Mouse (Mus musculus): Measurements from ENCODE around the gene Ccni. TPM values are rescaled to one million over a fixed set of nuclear protein-coding genes. Genes with fewer than 3 reads are reported as not detected.

Gene Ccni
- polyA plus RNA-seq, 1 experiment from 2014 or later: 147 TPM

DNA sequence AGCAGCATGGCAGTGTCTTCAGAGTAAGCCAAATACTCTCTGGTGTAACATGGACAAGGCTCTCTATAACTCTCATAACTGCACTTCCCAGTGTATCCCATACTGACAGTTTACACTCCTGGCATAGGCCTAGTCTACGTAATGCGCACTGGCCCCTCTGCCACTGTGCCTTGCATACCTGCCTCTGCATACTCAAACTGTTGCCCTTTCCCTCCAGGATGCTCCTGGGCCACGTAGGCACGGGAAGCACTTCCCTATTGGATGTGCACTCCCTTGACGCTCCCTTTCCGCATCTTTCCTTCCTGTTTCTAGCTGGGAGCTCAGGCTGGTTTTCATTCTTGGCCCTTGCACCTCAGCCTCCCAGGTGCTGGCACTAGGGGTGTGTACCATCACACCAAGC lies 21.7 kb downstream of the Ccni start:
- Histone ChIP-seq H3K9ac (ENCODE audit: low read length) (no peak overlapping the region), H3K27ac (replicated peaks; ENCODE audit: low read depth, low read length) (no peak overlapping the region), H3K36me3 (ENCODE audit: control insufficient read depth, insufficient read depth, low read length) (peaks cover 18% of the 10 kb centered on the region; the same call in 1 of the 2 replicates), H3K27me3 (ENCODE audit: control insufficient read depth, insufficient read depth, low read length) (no peaks in the 10 kb centered on the region), H3K4me2 (ENCODE audit: low read depth, severe bottlenecking) (no peak overlapping the region), H3K4me3 (ENCODE audit: low read depth, low read length) (no peak overlapping the region), H3K9me3 (ENCODE audit: control insufficient read depth, low read length) (no peaks in the 10 kb centered on the region), H3K4me1 (ENCODE audit: control insufficient read depth, insufficient read depth, low read length) (no peaks in the 10 kb centered on the region)
- ATAC-seq (ENCODE audit: insufficient number of reproducible peaks, low FRiP score, low TSS enrichment, low read depth): no peak
- 93% methylated on average over 6 of the region's 6 CpGs for WGBS
- no peak for DNase-seq (ENCODE audit: low spot score)

DNA sequence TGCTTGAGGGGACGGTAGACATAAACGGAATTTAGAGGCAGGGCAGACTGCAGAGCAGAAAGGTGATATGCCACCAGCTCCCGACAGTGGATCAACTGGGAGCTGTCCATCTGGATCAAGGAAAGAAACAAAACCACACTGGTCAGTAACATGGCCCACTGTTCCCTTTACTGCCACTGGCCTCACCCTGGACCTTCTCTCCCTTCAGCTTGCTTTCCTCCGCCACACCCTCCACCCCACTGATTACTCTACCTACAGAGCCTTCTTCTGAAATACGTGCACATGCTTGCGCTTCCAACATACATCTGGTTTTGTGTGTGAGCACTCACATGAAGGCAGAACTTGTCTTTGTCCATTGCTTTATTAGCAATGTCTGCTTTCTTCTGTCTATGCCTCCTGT lies 23.0 kb downstream of the Ccni start:
- no peak overlapping the region for H3K4me3 ChIP-seq (ENCODE audit: low read depth, low read length)
- H3K36me3 ChIP-seq (ENCODE audit: control insufficient read depth, insufficient read depth, low read length): peaks cover 14% of the 10 kb centered on the region; the same call in 1 of the 2 replicates

DNA sequence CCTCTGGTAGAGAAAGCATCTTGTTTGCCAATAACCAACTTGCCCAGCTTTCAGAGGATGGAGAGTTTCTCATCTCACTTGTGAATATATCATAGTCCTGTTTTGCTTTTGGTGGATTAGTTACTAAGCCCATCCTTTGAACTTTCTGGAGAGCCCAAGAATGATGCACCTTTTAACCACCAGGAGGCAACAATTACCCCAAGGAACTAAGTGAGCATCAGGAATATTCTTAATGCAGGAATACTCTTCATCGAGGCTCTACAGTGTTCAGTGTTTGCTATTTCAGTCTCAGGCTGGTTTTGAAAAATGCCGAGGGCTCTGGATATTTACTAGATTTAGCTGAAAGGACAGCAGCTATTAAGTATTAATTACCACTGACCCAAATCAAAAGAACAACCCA lies 26.0 kb downstream of the Ccni start:
- no peak overlapping the region for H3K27ac ChIP-seq (replicated peaks; ENCODE audit: low read depth, low read length)
- no peaks in the 10 kb centered on the region for H3K4me1 ChIP-seq (ENCODE audit: control insufficient read depth, insufficient read depth, low read length)
- WGBS: 87% methylated on average over 2 of the region's 2 CpGs
- no peaks in the 10 kb centered on the region for H3K9me3 ChIP-seq (ENCODE audit: control insufficient read depth, low read length)
- H3K9ac ChIP-seq (ENCODE audit: low read length): no peak overlapping the region
- no peak overlapping the region for H3K4me3 ChIP-seq (ENCODE audit: low read depth, low read length)
- no peak for ATAC-seq (ENCODE audit: insufficient number of reproducible peaks, low FRiP score, low TSS enrichment, low read depth)
- peaks cover 6% of the 10 kb centered on the region; the same call in 1 of the 2 replicates for H3K36me3 ChIP-seq (ENCODE audit: control insufficient read depth, insufficient read depth, low read length)
- no peak overlapping the region for H3K4me2 ChIP-seq (ENCODE audit: low read depth, severe bottlenecking)
- DNase-seq (ENCODE audit: low spot score): no peak
- H3K27me3 ChIP-seq (ENCODE audit: control insufficient read depth, insufficient read depth, low read length): no peaks in the 10 kb centered on the region

More for the DNA sequence above, 23.0 kb downstream of the Ccni start:
- Histone ChIP-seq H3K9me3 (ENCODE audit: control insufficient read depth, low read length) (no peaks in the 10 kb centered on the region), H3K27ac (replicated peaks; ENCODE audit: low read depth, low read length) (no peak overlapping the region), H3K27me3 (ENCODE audit: control insufficient read depth, insufficient read depth, low read length) (no peaks in the 10 kb centered on the region), H3K4me1 (ENCODE audit: control insufficient read depth, insufficient read depth, low read length) (no peaks in the 10 kb centered on the region), H3K9ac (ENCODE audit: low read length) (no peak overlapping the region), H3K4me2 (ENCODE audit: low read depth, severe bottlenecking) (no peak overlapping the region)
- WGBS: 88% methylated on average over 6 of the region's 6 CpGs
- DNase-seq (ENCODE audit: low spot score) (no peak), ATAC-seq (ENCODE audit: insufficient number of reproducible peaks, low FRiP score, low TSS enrichment, low read depth) (no peak)

DNA sequence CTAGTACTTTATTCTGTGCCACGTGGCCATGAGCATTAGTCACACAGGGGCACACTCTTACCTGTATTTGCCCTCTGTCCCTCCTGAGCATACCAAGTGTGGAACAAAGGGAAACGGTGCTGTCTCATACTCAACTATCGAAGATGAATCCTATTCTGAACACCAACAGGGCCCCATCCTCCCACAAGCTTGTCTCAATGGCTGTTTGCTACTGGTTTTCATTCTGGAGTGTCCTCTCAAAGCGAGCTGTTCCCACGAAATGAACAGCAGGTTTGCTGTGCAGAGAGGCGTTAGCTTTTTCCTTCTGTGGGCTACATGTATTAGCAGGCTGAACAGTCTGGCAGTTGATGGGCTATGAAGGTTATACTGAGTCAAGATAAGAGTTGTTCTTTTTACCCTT lies 27.7 kb downstream of the Ccni start:
- H3K9ac ChIP-seq (ENCODE audit: low read length): no peak overlapping the region
- H3K4me3 ChIP-seq (ENCODE audit: low read depth, low read length): no peak overlapping the region
- no peak overlapping the region for H3K27ac ChIP-seq (replicated peaks; ENCODE audit: low read depth, low read length)
- no peak for DNase-seq (ENCODE audit: low spot score)
- no peaks in the 10 kb centered on the region for H3K27me3 ChIP-seq (ENCODE audit: control insufficient read depth, insufficient read depth, low read length)
- no peaks in the 10 kb centered on the region for H3K9me3 ChIP-seq (ENCODE audit: control insufficient read depth, low read length)
- H3K4me2 ChIP-seq (ENCODE audit: low read depth, severe bottlenecking): no peak overlapping the region
- WGBS: 89% methylated on average over 6 of the region's 6 CpGs
- ATAC-seq (ENCODE audit: insufficient number of reproducible peaks, low FRiP score, low TSS enrichment, low read depth): no peak
- no peaks in the 10 kb centered on the region for H3K4me1 ChIP-seq (ENCODE audit: control insufficient read depth, insufficient read depth, low read length)
- peaks cover 5% of the 10 kb centered on the region for H3K36me3 ChIP-seq (ENCODE audit: control insufficient read depth, insufficient read depth, low read length)

DNA sequence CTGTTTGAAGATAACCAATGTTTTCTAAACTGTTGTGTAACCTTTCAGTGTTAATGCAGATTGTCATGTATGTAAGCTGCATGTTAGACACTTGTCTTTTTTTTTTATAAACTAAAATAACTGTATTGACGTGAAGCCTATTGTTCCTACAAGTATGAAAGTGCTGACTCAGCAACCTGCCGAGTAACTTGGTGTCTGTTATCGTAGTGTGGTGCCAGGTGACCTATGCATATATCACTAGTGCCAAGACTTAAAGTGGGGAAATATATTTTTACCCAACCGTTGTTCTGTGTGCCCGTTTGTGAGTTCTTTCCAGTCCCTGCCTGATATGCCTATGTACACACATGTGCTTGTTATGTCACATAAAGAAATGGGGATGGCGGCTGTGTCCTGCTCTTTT lies 31.6 kb downstream of the Ccni start:
- Histone ChIP-seq H3K9ac (ENCODE audit: low read length) (no peak overlapping the region), H3K27ac (replicated peaks; ENCODE audit: low read depth, low read length) (no peak overlapping the region), H3K27me3 (ENCODE audit: control insufficient read depth, insufficient read depth, low read length) (no peaks in the 10 kb centered on the region), H3K4me1 (ENCODE audit: control insufficient read depth, insufficient read depth, low read length) (no peaks in the 10 kb centered on the region), H3K9me3 (ENCODE audit: control insufficient read depth, low read length) (no peaks in the 10 kb centered on the region), H3K4me3 (ENCODE audit: low read depth, low read length) (no peak overlapping the region), H3K4me2 (ENCODE audit: low read depth, severe bottlenecking) (no peak overlapping the region), H3K36me3 (ENCODE audit: control insufficient read depth, insufficient read depth, low read length) (peaks cover 5% of the 10 kb centered on the region)
- no peak for ATAC-seq (ENCODE audit: insufficient number of reproducible peaks, low FRiP score, low TSS enrichment, low read depth)
- DNase-seq (ENCODE audit: low spot score): no peak
- WGBS: 88% methylated on average over 6 of the region's 6 CpGs

DNA sequence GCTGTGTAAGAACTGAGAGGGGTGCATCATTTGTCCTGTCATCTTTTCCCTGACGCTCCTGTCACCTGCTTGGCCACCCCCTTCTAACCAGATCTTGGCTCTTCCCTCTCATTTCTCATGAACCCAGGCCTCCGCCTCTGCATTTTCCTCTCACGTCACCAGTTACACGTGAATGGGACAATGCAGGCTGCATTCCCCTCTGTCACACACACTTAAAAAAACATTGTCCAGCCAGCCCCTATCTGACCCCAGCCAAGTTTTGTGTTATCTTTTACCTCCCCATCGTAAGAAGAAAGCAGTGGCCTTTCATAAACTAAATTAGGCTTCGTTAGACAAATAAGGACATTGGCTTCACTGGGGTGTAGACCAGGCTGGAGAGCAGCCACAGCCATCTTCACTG lies 33.8 kb downstream of the Ccni start:
- no peak overlapping the region for H3K9ac ChIP-seq (ENCODE audit: low read length)
- no peaks in the 10 kb centered on the region for H3K4me1 ChIP-seq (ENCODE audit: control insufficient read depth, insufficient read depth, low read length)
- H3K9me3 ChIP-seq (ENCODE audit: control insufficient read depth, low read length): no peaks in the 10 kb centered on the region
- ATAC-seq (ENCODE audit: insufficient number of reproducible peaks, low FRiP score, low TSS enrichment, low read depth) (no peak), DNase-seq (ENCODE audit: low spot score) (no peak)
- H3K4me3 ChIP-seq (ENCODE audit: low read depth, low read length): no peak overlapping the region
- H3K36me3 ChIP-seq (ENCODE audit: control insufficient read depth, insufficient read depth, low read length): peaks cover 5% of the 10 kb centered on the region
- 87% methylated on average over 6 of the region's 6 CpGs for WGBS
- no peak overlapping the region for H3K27ac ChIP-seq (replicated peaks; ENCODE audit: low read depth, low read length)
- no peak overlapping the region for H3K4me2 ChIP-seq (ENCODE audit: low read depth, severe bottlenecking)
- no peaks in the 10 kb centered on the region for H3K27me3 ChIP-seq (ENCODE audit: control insufficient read depth, insufficient read depth, low read length)

DNA sequence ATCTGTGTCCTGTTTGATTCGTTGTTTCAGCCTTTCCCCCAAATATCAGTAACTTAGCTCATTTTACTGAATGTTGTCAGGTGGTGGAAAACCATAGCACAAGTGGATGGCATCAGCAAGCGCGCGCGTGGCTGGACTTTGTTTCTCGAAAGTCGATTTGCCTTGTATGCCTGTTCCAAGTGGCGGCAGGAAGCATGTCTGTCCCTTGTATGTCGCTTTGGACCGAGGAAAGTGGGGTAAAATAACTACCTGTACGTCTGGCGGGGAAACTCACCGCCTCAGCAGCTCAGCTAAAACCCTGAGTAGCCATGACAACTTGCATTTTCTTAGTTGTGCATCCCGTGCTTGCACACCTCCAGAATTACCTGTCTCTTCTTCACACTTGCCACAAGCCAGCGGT lies 34.9 kb downstream of the Ccni start:
- Histone ChIP-seq H3K27me3 (ENCODE audit: control insufficient read depth, insufficient read depth, low read length) (no peaks in the 10 kb centered on the region), H3K9ac (ENCODE audit: low read length) (no peak overlapping the region), H3K4me2 (ENCODE audit: low read depth, severe bottlenecking) (no peak overlapping the region), H3K4me3 (ENCODE audit: low read depth, low read length) (no peak overlapping the region), H3K9me3 (ENCODE audit: control insufficient read depth, low read length) (no peaks in the 10 kb centered on the region), H3K27ac (replicated peaks; ENCODE audit: low read depth, low read length) (no peak overlapping the region), H3K4me1 (ENCODE audit: control insufficient read depth, insufficient read depth, low read length) (no peaks in the 10 kb centered on the region), H3K36me3 (ENCODE audit: control insufficient read depth, insufficient read depth, low read length) (peaks cover 14% of the 10 kb centered on the region)
- DNase-seq (ENCODE audit: low spot score) (no peak), ATAC-seq (ENCODE audit: insufficient number of reproducible peaks, low FRiP score, low TSS enrichment, low read depth) (no peak)
- WGBS: 96% methylated on average over 15 of the region's 15 CpGs

DNA sequence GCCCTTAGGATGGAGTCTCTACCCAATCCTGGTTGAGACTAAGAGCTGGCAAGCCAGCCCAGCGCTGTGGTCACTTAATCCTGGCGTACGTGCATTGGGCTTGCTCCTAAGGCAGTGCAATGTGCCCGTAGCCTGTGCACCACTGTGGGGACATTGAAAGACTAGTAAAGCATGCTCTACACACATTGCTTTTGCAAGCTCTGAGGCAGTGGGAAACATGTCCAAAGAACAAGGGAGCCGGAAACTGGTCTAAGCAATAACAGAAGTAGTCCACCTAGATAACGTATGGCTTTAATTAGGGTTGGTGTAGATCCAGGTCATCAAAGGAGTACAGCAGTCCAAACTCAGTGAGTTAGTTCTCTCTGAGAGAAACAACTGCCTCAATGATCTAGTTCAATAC lies 37.6 kb downstream of the Ccni start:
- H3K27ac ChIP-seq (replicated peaks; ENCODE audit: low read depth, low read length): no peak overlapping the region
- no peaks in the 10 kb centered on the region for H3K4me1 ChIP-seq (ENCODE audit: control insufficient read depth, insufficient read depth, low read length)
- no peaks in the 10 kb centered on the region for H3K27me3 ChIP-seq (ENCODE audit: control insufficient read depth, insufficient read depth, low read length)
- 46% methylated on average over 6 of the region's 6 CpGs for WGBS
- H3K9ac ChIP-seq (ENCODE audit: low read length): no peak overlapping the region
- DNase-seq (ENCODE audit: low spot score): no peak
- H3K36me3 ChIP-seq (ENCODE audit: control insufficient read depth, insufficient read depth, low read length): peaks cover 12% of the 10 kb centered on the region
- H3K4me3 ChIP-seq (ENCODE audit: low read depth, low read length): no peak overlapping the region
- no peaks in the 10 kb centered on the region for H3K9me3 ChIP-seq (ENCODE audit: control insufficient read depth, low read length)
- no peak for ATAC-seq (ENCODE audit: insufficient number of reproducible peaks, low FRiP score, low TSS enrichment, low read depth)
- H3K4me2 ChIP-seq (ENCODE audit: low read depth, severe bottlenecking): no peak overlapping the region

DNA sequence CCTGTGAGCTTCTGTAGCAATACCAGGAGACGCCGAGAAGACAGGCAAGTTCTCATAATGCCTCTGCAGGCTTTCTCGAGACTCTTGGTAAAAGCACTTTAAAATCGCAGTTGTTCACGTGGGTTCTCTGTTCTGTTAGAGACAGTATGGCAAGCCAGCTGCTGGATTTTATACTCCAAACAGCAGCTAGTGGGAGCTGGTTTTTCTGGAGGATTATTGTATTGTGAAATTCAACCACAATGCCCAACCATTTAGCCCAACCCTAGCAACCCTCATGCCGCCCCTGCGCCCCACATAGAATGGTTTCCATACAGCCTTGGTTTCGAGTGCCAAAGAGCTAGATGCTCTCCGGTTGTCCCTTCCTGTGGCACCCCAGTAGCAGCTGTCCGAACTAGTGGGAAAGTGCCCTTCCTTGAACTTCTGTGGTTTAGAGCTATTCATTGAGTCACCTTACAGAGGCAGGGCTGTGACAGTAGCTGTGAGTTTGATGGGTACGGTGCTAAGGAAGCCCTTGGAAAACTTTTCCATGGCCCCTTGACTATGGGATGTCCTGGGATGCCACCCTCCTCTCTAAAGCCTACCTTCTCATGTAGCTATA lies 38.3 kb downstream of the Ccni start:
- DNase-seq (ENCODE audit: low spot score) (no peak), ATAC-seq (ENCODE audit: insufficient number of reproducible peaks, low FRiP score, low TSS enrichment, low read depth) (no peak)
- no peaks in the 10 kb centered on the region for H3K27me3 ChIP-seq (ENCODE audit: control insufficient read depth, insufficient read depth, low read length)
- WGBS: 92% methylated on average over 11 of the region's 11 CpGs
- no peak overlapping the region for H3K27ac ChIP-seq (replicated peaks; ENCODE audit: low read depth, low read length)
- H3K36me3 ChIP-seq (ENCODE audit: control insufficient read depth, insufficient read depth, low read length): peaks cover 14% of the 10 kb centered on the region
- no peak overlapping the region for H3K4me3 ChIP-seq (ENCODE audit: low read depth, low read length)
- no peaks in the 10 kb centered on the region for H3K9me3 ChIP-seq (ENCODE audit: control insufficient read depth, low read length)
- no peak overlapping the region for H3K4me2 ChIP-seq (ENCODE audit: low read depth, severe bottlenecking)
- H3K4me1 ChIP-seq (ENCODE audit: control insufficient read depth, insufficient read depth, low read length): no peaks in the 10 kb centered on the region
- H3K9ac ChIP-seq (ENCODE audit: low read length): no peak overlapping the region

Data from limb, embryonic 11.5 days (tissue).